Mouse (Mus musculus): ENCODE data around the gene Nell2.

The Nell2 gene

DNA sequence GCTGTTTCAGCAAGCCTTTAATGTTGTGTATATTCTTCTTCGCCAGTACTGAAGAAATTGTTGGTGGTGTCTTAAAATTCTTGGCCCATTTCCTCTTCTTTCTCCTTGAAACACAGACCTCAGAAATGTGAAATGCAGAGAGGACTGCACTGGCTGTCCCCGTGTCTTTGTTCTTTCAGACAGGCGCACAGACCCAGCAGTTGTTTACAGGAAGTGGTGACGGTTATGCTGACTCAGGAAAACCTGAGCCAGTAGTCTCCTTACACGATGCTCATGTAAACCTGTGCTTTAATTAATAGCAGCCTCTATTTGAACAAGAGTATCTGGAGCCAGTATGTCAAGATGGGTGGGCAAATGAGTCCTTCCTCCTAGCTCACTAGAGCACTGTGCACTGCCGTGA lies 61.2 kb downstream of the Nell2 start:
- no peak for DNase-seq

DNA sequence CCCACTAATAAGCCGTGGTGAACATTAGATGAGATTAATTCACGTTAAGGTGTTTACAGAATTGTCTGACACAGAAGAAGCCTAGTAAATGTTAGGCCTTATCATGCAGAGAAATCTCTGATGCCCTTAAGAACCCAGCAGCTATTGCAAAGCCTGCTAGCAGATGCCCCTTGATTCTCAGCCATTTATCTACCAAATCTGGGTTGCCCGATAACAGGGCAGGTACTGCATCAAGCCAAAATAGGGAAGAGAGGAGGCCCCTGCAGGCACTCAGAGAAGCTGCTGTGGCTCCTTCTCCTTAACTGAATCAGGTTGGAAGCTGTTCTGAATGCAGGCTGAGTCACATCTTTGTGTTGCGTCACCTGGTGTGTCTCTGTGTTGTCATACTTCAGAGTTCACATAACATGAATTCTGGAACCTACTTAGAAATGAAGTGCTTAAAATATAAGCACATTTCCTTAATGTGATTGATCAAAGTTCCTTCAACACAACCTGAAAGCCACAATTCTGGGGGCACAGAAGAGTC lies 68.3 kb downstream of the Nell2 start:
- DNase-seq: no peak

DNA sequence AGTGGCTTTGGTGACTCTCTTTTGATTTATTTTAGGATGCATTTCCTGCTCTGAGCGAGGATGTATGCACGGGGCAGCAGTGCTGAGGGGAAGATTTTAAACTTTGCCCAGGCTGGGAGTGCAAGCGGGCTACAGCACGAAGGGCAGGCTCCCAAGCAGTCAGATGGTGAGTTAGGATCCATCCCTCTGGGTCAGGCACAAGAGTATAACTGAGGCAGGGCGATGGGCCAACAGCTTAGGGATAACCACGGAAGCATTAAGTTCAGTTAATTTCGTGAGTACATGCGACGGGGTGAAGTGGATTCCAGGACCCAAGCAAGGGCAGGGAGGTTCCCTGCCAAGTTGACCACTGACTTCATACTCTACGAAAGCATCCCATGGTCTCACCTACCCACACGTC lies 83.8 kb downstream of the Nell2 start:
- DNase-seq: no peak

DNA sequence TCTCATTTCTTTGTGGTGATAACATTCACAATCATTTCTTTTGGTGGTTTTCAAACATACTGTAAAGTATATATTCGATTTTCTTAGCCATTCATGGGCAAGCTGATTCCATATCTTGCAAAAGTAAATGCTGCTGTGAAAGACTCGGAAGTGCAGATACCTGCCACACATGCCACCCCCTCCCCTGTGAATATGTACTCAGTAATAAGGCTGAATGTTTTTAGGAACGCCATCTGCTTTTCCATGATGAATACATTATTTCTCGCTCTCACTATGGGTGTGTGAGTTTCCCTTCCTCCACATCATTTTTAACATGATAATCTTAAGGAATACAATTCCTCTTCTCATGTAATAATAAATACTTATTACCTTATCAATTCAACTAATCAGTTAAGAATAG lies 90.6 kb downstream of the Nell2 start:
- DNase-seq: no peak

DNA sequence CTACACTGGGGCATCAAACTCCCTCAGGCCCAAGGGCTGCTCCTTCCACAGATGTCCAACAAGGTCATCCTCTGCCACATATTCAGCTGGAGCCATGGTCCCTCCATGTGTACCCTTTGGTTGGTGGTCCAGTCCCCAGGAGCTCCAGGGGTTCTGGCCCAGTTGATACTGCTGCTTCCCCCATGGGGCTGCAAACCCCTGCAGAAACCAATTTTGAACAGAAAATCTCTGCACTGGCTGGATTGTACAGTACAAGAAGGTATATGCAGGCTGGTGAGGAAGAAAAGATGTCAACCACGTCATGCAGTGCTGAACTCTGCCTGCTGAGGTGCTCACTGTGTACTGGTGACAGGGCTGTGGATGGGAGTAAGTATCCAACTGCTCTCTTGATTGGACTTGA lies 92.1 kb downstream of the Nell2 start:
- no peak for DNase-seq

DNA sequence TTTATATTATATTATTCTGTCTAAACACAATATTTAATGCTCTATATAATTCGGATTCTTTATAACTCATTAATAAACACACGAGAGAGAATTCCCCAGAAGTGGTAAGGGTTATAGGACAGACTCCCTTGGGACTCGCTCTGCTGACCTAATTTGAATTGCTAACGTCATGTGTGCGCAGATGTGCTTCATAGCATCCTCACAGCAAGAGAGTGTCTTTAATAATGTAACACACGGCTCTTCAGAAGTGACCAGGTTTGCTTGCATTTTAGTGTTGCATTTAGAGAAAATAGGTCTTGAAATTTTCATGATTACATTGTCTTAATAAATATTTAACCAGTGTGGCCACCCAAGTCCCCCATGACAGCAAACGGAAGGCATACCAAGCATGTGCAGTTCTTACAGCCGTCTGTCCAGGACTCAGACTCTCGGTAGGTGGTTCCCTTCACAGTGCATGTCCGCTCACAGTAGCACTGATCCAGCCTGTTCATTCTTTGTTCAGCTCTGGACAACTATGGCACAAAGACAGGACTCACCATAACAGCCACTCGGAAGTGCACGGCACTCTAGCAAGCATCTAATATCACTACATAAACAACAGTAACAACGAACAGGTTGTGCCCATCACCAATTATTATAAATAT lies 97.1 kb downstream of the Nell2 start:
- no peak for DNase-seq

DNA sequence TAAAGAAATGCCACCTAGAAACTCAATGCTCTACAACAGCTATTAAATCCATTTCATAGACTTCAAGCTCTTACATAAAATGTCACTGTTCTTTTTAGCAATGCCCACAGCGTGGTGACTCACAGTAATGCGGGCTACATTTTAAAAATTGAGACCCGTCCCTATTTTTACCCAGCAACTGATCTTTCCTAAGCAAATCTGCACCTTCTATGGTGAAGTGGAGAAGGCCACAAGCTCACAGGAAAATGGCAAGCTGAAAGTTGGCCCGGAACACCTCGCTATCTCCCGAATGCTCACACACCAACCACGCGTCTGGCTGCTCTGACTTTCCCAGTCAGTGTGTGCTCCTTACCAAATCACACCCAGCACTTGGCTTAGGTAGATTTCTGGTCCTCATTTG lies 98.4 kb downstream of the Nell2 start:
- DNase-seq: no peak

DNA sequence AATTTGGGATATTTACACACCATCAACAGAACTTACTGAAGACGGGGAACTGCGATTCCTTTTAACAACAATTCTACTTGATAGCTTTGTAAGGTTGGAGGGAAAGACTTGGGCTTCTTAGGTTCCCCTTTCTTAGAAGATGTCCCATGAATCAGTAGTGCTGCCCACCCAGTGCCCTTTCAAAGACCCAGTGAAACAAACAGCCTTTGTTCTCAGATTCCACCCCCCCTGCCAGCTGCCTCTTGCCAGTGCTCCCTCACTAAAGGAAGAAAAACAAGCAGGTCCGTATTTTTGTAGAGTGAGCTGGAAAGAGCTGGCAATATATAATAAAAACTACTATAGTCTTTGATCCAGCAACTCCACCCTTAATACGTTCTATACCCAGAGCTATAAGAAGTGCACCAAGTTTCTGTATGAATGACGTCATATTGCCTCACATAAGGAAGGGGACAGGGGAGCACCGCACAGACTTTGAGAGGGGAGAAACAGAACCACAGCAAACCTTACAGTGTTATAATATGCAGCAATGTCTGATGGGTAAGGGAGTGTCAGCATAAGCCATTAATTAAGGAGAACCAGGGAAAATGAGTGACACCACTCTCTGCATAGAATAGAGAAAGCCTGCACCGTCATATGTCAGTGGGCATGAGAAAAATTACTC lies 100.2 kb downstream of the Nell2 start:
- DNase-seq: no peak

DNA sequence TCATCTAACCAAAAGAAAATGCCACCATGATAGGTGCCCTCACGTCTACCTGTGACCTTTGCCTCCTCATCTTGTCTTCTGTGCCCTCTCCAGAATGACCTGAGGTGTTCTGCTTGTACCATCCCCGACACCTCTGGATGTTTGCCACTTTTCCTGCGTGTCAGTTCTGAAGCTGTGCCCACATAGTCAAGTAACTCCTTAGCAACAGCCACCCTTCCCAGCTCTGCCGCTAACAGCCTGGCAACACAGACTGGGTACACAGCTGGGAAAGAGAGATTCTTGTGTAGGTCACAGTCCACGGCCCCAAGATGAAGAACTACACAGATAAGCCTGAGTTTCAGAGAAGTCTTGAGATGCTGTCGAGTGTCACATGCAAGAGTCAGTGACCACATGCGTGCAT lies 103.3 kb downstream of the Nell2 start:
- no peak for DNase-seq

DNA sequence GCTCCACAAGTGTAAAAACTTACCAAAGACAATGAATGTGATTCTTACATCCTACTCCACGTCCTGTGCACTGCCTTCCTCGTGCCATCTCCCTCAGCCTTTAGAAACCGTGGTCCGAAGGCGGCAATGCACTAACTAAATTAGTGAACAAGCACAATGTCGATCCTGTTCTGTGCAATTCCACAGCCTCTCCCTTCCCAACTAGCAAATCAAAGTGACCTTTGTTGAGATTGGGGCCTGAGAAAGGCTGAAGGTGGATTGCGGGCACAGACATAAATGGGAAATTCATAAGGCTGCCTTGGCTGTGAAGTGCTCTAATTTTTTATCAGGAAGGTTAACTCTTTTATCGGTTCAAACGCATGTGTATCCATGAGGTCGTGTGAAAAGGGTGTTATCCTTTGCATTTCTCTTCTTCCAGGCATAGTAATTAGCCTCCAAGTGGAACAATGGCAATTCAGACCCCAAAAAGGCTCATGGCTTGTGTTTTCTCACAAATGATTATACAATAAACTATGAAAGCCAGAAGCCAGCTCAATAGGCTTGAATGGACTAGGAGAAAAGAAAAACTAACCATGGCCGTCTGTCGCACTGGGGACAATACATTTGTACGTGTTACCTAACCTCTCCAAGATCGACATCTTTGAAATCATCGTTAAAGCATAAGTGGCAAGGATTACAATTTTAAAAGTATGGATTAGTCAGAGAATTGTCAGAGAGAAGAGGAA lies 106.0 kb downstream of the Nell2 start:
- DNase-seq: no peak

DNA sequence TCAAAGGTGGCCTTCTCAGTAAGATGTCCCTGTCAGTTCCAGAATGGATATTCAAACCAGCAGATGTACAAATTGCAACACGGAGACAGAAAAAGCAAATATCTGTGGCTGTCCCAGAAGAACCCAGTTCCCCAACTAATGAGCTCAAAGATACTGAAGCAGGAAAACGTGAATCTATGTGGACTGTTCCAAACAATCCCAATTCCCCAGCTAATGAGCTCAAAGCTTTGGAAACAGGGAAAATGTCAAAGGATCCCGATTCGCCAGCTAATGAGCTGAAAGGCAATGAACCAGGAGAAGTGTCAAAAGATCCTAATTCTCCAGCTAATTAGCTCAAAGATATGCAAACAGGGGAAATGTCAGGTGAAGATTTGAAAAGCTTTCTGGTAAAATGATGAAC lies 109.7 kb downstream of the Nell2 start:
- no peak for DNase-seq

DNA sequence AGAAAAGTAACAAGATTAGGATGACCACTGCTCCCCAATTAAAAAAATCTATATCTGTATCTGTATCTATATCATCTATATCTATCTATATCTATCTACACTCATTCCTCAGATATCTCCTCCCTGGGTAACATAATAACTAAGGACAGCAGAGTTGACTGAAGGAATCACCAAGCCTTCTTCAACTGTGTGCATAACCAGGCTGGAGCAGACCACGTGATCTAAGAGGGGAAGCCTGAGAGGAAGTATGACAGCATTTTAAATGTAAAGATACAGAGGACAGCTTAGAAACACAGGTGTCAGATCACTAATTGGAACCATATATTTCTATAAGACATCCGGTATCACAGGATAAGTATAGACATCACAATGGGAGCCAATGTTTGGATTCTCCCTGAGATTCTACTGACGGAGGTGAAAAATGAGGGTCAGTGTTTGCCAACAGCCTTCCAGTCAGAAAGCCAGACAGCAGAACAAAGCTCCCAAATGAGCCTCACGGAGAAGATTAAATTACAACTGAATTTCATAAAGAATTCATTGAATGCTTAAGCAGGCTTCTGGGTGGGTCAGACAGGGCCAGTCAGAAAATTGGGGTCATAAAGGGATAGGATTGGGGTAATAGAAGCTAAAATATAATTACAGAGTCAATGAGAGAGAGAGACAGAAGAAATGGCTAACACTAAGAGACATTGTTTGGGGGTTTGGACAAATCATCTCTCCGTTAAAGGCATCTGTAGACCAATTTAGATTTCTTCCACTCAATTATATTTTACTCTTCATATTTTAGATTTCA lies 116.2 kb downstream of the Nell2 start:
- no peak for DNase-seq

DNA sequence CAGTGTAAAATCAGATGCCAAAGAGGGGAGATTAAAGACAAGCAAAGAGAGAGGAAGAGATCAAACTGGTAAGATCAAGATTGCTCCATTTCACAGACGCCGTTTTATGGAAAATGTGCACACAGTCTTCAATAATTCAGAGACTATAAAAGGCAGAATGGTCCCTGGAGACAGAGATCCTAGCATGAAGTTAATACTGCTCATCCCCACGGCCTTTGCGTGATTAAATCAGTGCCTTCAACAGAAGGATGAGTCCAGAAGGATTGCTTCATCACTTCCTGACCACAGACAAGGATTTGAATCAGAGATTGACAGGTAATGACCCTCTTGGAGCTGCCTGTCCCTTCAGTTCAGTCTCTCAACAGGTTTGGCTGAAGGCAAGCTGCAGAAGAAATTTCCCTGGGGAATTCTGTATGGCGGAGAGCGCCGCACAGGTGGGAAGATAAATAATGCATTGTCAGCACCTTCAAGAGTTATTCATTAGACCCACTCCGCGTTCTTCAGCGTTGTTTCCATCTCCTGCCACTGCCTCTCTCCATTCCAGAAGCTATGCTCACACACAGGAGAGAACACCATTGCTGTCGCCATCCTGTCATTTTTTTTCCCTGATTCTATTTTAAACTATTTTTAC lies 118.0 kb downstream of the Nell2 start:
- no peak for DNase-seq

DNA sequence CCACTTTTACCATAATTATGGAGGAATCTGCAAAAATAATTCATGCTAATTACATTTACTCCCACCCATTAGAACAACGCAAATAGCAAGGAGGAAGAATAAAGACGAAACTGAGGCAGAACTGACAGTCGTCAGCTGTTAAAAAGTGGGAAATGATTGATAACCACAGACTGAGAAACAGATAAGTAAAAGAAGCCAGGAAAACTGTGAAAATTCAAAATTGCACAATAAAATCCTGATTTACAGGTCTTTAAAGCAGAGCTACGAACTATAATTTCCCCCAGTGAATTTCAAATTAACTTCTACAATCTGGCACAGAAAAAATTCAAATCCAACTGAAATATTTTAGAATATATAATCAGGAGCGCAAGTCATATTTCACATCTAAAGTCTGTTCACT lies 138.0 kb downstream of the Nell2 start:
- no peak for DNase-seq

DNA sequence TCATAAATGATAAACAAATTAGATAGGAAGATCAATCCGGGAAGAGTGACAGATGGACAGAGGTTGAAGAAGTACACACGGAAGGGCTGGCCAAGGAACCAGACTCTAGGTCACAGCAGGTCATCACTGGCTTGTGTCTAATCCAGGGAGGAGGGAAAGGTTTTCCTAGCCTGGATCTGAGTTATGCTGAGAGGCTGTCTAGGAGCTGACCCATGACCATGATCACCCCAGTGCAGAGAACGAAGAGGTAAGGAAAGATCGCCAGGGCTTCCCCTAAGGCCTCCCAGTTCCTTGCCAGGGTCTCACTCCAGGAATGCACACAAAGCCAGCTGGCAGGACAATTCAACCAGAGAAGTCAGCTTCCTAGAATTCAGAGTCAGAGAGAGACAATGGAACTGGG lies 139.4 kb downstream of the Nell2 start:
- DNase-seq: no peak

DNA sequence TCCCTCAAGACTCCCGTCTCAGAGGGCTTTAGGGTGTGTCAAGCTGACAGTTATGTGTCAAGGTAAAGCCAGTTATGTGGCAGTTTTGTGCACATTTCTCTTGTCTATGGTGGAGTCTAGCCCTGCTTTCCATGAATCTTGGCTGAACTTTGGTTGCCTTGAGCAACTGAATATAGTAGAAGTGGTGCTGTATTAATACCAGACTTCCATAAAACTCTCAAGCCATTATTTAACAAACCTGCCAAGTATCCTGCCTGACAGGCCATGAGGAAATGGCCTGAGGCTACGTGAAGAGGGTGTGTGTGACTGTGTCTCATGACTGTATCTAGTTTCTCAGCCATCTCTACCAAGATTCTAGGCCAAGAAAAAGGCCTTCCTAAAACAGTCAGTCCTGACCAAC lies 147.5 kb downstream of the Nell2 start:
- DNase-seq: no peak

DNA sequence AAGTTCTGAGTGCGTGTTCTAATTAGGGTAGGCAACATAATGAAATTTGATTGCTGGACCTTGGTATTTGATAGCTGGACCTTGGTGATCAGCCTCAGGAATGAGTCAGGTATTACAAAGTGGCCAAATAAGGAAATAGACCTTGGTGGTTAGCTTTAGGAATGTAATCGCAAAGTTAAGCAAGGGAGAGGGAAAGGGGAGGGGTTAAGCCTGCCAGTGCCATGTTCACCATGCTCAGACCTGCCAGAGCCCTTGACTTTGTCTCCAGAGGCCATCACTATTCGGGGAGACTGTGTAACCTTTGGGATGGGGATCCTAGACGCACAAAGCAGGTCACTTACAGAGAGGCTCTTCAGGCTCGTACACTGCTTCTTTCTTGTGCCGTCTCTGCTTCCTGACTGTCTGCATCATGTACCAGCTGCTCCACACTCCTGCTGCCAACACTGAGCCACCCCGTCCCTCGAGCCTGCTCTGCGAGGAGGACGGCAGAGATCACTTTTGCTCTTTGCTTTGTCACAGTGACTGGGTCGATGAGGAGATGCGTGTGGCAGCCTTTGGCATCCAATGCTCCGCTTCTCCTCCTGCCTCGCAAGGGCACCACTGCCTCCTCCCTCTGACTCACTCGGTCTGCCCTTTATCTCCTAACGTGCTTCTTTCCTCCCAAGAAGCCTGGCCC lies 157.5 kb downstream of the Nell2 start:
- DNase-seq: no peak

DNA sequence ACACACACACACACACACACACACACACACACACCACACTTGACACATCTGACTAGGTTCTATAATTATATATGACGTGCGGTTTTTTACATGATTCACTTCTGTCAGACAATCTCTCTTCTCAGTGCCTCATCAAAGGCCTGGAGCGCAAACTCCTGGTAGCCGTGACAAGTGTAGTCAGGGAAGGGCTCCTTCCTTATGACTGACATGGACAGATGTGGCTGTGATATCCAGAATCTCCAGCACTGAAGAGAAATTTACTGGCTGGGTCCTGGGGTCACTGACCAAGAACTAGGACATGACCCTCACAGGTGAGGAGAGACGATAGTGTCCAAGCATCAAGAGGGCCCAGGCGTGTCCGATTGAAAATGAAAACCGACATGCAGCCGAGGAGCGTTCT lies 160.2 kb downstream of the Nell2 start:
- no peak for DNase-seq

DNA sequence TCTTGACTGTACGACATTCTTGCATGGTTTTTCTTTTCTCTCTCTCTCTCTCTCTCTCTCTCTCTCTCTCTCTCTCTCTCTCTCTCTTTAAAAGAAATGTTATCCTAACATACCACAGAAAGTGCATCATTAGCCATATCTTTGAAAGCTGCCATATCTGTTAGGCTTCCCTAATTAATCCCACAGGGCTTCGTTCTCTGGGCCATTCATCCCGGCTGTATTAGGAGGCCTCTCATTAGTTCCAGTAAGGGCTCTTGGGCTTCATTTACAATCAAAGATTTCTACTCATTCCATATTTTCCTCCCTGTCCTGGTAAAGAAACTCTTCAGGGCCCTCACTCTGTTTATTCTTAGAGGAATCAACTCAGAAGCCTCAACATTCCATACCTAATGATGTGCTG lies 161.9 kb downstream of the Nell2 start:
- no peak for DNase-seq

DNA sequence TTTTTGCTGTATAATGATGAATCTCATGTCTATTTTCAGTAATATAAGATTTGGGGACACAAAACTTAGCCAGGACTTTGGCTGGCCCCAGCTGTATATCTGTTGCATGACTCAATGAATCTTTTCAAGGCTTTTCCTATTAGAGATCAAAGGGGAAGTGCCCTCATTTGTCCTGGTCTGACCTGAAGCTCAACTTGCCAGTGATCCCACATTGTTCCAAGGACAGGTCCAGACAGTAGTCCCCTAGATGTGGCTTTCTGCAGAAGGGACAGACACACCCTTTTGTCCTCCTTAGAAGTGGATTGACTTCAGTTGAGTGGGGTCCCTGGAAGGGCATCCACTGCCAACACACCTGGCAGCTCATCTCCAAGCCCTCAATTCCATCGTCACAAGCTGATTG lies 173.6 kb downstream of the Nell2 start:
- DNase-seq: no peak

DNA sequence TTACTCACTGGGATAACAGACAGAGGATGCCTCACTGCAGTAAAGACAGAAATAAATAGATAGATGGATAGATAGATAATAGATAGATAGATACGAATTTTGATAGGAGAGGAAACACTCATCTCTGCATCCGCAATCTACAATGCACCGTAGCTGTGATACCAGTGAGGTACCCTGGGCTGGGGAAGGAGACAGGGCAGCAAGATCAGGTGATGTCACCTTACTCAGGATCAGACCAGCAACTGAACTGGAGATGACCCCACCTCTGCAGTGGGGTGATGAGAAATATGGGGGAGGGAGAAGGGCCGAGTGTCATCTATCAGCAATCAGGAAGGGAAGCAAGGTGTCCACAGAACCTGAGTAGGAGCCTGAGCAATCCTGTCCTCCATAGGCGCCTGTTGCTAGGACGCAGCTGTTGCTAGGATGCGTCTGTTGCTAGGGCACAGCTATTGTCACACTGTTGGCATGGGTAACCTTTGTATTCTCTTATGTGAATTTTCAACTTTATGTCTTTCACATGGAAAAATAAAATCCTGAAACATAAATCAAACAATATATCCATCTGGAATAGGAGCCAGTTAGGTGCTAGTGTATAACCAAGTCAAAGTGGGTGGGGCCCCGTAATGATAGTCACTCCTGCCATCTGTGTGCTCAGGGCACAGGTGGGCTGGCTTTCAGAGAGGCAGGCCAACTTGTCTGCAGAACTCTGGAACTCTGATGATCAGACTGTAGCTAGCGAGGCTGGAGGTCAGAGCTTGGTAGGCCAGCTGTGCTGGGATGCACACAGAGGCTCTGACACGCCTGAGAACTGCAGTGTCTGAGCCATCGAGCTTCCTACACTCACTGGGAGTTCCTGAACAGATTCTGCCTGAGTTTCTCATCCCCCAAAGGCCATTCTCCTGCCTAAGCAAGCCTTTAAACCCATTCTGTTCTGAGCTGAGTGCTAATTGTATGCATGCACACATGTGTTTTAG lies 193.7 kb downstream of the Nell2 start:
- DNase-seq: no peak
